ENCODE assay signal across 13 mouse cellular contexts in genomic region chr10:81421797-81422100, GRCm38 (mm10). TPM values are rescaled to one million over a fixed set of nuclear protein-coding genes. Genes with fewer than 3 reads are reported as not detected.
DNase-seq lines count a peak whose midpoint lies in the region; ATAC-seq lines count a peak whose summit lies in the region.
"Had no signal": no experiment of that assay in that cellular context is flagged by ENCODE, and none has a peak within 500 bp of the region (broad histone marks: within the 10 kb centered on the region; RNA-seq: fewer than 3 reads in every experiment).

No protein-coding gene starts in this region.

- no peak for ATAC-seq in kidney, embryonic 16.5 days (ENCODE audit: low FRiP score, low TSS enrichment)
- ATAC-seq: liver, embryonic 12.5 days; midbrain, embryonic 13.5 days had no signal

- no peak overlapping the region for H3K4me2 ChIP-seq in kidney, embryonic 16.5 days (replicated peaks; ENCODE audit: low read depth, low read length)
- H3K4me2 ChIP-seq: hindbrain, embryonic 13.5 days; liver, embryonic 12.5 days; midbrain, embryonic 13.5 days had no signal

- no peak overlapping the region for H3K4me3 ChIP-seq in kidney, embryonic 16.5 days (ENCODE audit: low read length)
- H3K4me3 ChIP-seq: hindbrain, embryonic 13.5 days; layer of hippocampus, adult 2 months; liver, embryonic 12.5 days; midbrain, embryonic 13.5 days had no signal

- no peaks in the 10 kb centered on the region for H3K27me3 ChIP-seq in kidney, embryonic 16.5 days (ENCODE audit: insufficient read depth, low read length)

- H3K36me3 ChIP-seq in kidney, embryonic 16.5 days (ENCODE audit: insufficient read depth, low read length): peaks cover 11% of the 10 kb centered on the region; the same call in 1 of the 2 replicates

- no peak overlapping the region for H3K9ac ChIP-seq in kidney, embryonic 16.5 days (replicated peaks; ENCODE audit: low read length)
- H3K9ac ChIP-seq: hindbrain, embryonic 13.5 days; liver, embryonic 12.5 days; midbrain, embryonic 13.5 days had no signal

- no peak overlapping the region for H3K27ac ChIP-seq in kidney, embryonic 16.5 days (ENCODE audit: low read length)
- H3K27ac ChIP-seq: hindbrain, embryonic 13.5 days; liver, embryonic 12.5 days; midbrain, embryonic 13.5 days had no signal

- WGBS in kidney, embryonic 16.5 days: 72% methylated on average over 5 of the region's 5 CpGs

- H3K9me3 ChIP-seq in kidney, embryonic 16.5 days (ENCODE audit: low read length): no peaks in the 10 kb centered on the region
- H3K9me3 ChIP-seq: hindbrain, embryonic 13.5 days; liver, embryonic 12.5 days; midbrain, embryonic 13.5 days had no signal

- peaks cover 48% of the 10 kb centered on the region for H3K4me1 ChIP-seq in kidney, embryonic 16.5 days (ENCODE audit: insufficient read depth, low read length)

- peak; percentile 35 for DNase-seq in kidney, adult 11 months
- peak; percentile 2 for DNase-seq in right cerebral cortex, postnatal 25 days
- DNase-seq in right cerebral cortex, postnatal 14 days: no peak
- peak; percentile 60 to 80 for DNase-seq in gastrocnemius, adult 8-10 months (ENCODE audit: low spot score in 2 of 2)
- DNase-seq in urinary bladder, postnatal 25 days (ENCODE audit: low spot score): peak; percentile 2
- no peak for DNase-seq in spleen, adult 18-20 months
- no peak for DNase-seq in embryo, embryonic 10.5 days (ENCODE audit: low spot score)

RNA-seq across cellular contexts. Expression of gene Smim24, which starts 28.9 kb away (rescaled TPM):
- 42.7 and 44.1 TPM in 2 replicates for polyA plus RNA-seq in kidney, embryonic 16.5 days (2015; fragmentation: Nextera tagmentation; extraction: Ambion mirVana)
- total RNA-seq in gastrocnemius, adult 8-10 months (2022): not detected

RNA-seq across cellular contexts. Expression of gene Gm48552, which starts 32.9 kb away (rescaled TPM):
- 1.4 and 1.6 TPM in 2 replicates for polyA plus RNA-seq in kidney, embryonic 16.5 days (2015; fragmentation: Nextera tagmentation; extraction: Ambion mirVana)
- 1 to 10 TPM in 2 of 4 experiments, under 1 TPM in 1, not detected in 1; 0.43 to 1.1 (median 1.1) TPM for total RNA-seq in gastrocnemius, adult 8-10 months (2022)
- polyA plus RNA-seq: testis, adult 2 months had no signal

RNA-seq across cellular contexts. Expression of gene Nfic, which starts 33.7 kb away (rescaled TPM):
- polyA plus RNA-seq in kidney, embryonic 16.5 days (2015; fragmentation: Nextera tagmentation; extraction: Ambion mirVana): 87.8 and 92.0 TPM in 2 replicates
- 100 to 1,000 TPM; 223 to 267 (median 235) TPM for total RNA-seq in gastrocnemius, adult 8-10 months (2022)

RNA-seq across cellular contexts. Expression of gene Gm48551, which starts 37.5 kb away (rescaled TPM):
- polyA plus RNA-seq in kidney, embryonic 16.5 days (2015; fragmentation: Nextera tagmentation; extraction: Ambion mirVana): 5.0 and 5.2 TPM in 2 replicates
- 1 to 10 TPM in 2 of 4 experiments, under 1 TPM in 2; 0.59 to 1.8 (median 1.1) TPM for total RNA-seq in gastrocnemius, adult 8-10 months (2022)

RNA-seq across cellular contexts. Expression of gene Dohh, which starts 37.5 kb away (rescaled TPM):
- 87.6 and 104 TPM in 2 replicates for polyA plus RNA-seq in kidney, embryonic 16.5 days (2015; fragmentation: Nextera tagmentation; extraction: Ambion mirVana)
- total RNA-seq in gastrocnemius, adult 8-10 months (2022): 10 to 100 TPM; 46.5 to 50.1 (median 47.4) TPM

Comparison
In these comparisons a context has a peak if more than half of its experiments do, and no peak if none do; other contexts are left out.
1. DNase-seq: peak in kidney, adult 11 months (single experiment), right cerebral cortex, postnatal 25 days (single experiment), gastrocnemius, adult 8-10 months (2 of 2) and urinary bladder, postnatal 25 days (single experiment); none in right cerebral cortex, postnatal 14 days (single experiment), spleen, adult 18-20 months (0 of 2) and embryo, embryonic 10.5 days (single experiment).